Mouse (Mus musculus): ENCODE data around the gene Hpse2. TPM values are rescaled to one million over a fixed set of nuclear protein-coding genes. Genes with fewer than 3 reads are reported as not detected.

Hpse2 gene
- not detected in 2 replicates for polyA plus RNA-seq (2011; ENCODE audit: insufficient read depth, insufficient read length, low read depth, missing spikeins)

GRCm38 (mm10) chr19:43388017-43388904 is at the start of gene Hpse2:
Hpse2 (minus strand) TSS chr19:43388355.
- Histone ChIP-seq H3K27ac (ENCODE audit: insufficient read depth, low read length) (no peak within 1 kb of the TSS), H3K4me3 (ENCODE audit: low read depth, low read length) (no peak within 1 kb of the TSS), H3K4me1 (ENCODE audit: control insufficient read depth, insufficient read depth, low read length) (no peaks in the 10 kb centered on the region), H3K9me3 (replicated peaks; ENCODE audit: control insufficient read depth, insufficient read depth, low read length, poor library complexity, severe bottlenecking) (no peaks in the 10 kb centered on the region), H3K27me3 (ENCODE audit: control insufficient read depth, insufficient read depth, low read length, poor library complexity, severe bottlenecking) (peaks cover 28% of the 10 kb centered on the region), H3K36me3 (ENCODE audit: control insufficient read depth, insufficient read depth, low read length, poor library complexity, severe bottlenecking) (no peaks in the 10 kb centered on the region), H3K9ac (ENCODE audit: low read depth, poor library complexity, severe bottlenecking) (no peak within 1 kb of the TSS)
- TF ChIP-seq CTCF (IDR thresholded peaks at IDR 0.05; ENCODE audit: low read depth, low read length): no peak
- TF ChIP-seq POLR2A (IDR thresholded peaks at IDR 0.05; ENCODE audit: insufficient read depth, low read length): no peak
- no peak for TF ChIP-seq EP300 (IDR thresholded peaks at IDR 0.05; ENCODE audit: insufficient read depth, low read depth, low read length)

DNA sequence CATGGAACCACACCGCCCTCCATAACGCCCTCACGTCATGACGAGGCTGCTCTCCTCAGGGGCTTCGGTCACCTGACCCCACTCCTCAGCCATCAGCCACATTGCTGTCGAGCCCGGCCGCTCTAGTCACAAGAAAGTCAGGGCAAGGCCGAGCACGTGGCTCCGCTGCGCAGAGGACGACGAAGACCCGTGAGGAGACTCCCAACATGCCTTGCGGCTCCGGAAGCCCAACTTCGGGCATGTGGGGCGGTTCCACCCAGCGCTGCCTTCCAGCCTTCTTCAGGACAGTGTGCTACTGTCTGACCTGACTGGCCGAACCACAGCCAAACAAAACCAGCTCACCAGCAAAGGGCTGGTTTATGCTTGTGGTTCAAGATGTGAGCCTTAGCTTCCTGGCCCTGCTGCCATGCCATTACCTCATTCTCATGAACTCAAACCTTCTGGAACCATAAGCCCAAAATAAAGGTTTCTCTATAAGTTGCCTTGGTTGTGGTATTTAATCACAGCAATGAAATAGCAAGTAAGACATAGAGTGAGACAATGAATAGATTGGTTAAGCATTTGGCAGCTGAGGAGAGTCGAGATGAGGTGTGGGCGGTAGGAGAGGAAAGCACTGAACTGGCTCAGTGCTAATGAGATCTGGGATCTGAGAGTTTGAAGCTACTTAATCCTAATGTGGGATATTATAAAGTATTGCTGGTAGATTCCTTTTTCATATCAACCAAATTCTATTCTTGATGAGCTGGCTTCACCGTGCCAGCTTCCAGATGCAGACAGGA is 39.5 kb upstream of the Hpse2 start:
- no peak overlapping the region for H3K9ac ChIP-seq (ENCODE audit: low read depth, poor library complexity, severe bottlenecking)
- H3K27ac ChIP-seq (ENCODE audit: insufficient read depth, low read length): no peak overlapping the region
- peak overlapping the region; percentile 48 for H3K4me3 ChIP-seq (ENCODE audit: low read depth, low read length)
- TF ChIP-seq POLR2A (IDR thresholded peaks at IDR 0.05; ENCODE audit: insufficient read depth, low read length): no peak
- no peak for TF ChIP-seq CTCF (IDR thresholded peaks at IDR 0.05; ENCODE audit: low read depth, low read length)
- no peak for TF ChIP-seq EP300 (IDR thresholded peaks at IDR 0.05; ENCODE audit: insufficient read depth, low read depth, low read length)
- no peaks in the 10 kb centered on the region for H3K36me3 ChIP-seq (ENCODE audit: control insufficient read depth, insufficient read depth, low read length, poor library complexity, severe bottlenecking)
- H3K4me1 ChIP-seq (ENCODE audit: control insufficient read depth, insufficient read depth, low read length): no peaks in the 10 kb centered on the region
- H3K27me3 ChIP-seq (ENCODE audit: control insufficient read depth, insufficient read depth, low read length, poor library complexity, severe bottlenecking): peaks cover 8% of the 10 kb centered on the region
- H3K9me3 ChIP-seq (replicated peaks; ENCODE audit: control insufficient read depth, insufficient read depth, low read length, poor library complexity, severe bottlenecking): no peaks in the 10 kb centered on the region

DNA sequence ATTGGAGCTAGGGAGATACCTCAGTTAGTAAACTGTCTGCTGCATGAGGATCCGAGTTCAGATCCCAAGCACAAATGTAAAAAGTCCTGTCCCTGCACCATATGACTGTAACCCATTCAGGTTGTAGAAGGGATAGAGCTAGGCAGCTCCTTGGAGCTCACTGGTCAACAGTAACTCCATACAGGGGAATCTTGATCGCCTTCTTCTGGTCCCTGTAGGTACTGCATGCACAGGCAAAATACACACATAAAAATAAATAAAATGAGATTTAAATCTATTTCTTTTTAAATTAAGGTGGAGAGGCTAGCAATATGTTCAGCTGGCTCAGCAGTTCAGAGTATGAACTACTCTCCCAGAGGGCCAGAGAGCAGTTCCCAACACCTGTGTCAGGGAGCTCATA is 35.9 kb upstream of the Hpse2 start:
- H3K4me1 ChIP-seq (ENCODE audit: control insufficient read depth, insufficient read depth, low read length): no peaks in the 10 kb centered on the region
- no peak overlapping the region for H3K4me3 ChIP-seq (ENCODE audit: low read depth, low read length)
- peaks cover 8% of the 10 kb centered on the region for H3K27me3 ChIP-seq (ENCODE audit: control insufficient read depth, insufficient read depth, low read length, poor library complexity, severe bottlenecking)
- H3K9ac ChIP-seq (ENCODE audit: low read depth, poor library complexity, severe bottlenecking): no peak overlapping the region
- no peak for TF ChIP-seq CTCF (IDR thresholded peaks at IDR 0.05; ENCODE audit: low read depth, low read length)
- TF ChIP-seq POLR2A (IDR thresholded peaks at IDR 0.05; ENCODE audit: insufficient read depth, low read length): no peak
- no peak for TF ChIP-seq EP300 (IDR thresholded peaks at IDR 0.05; ENCODE audit: insufficient read depth, low read depth, low read length)
- no peaks in the 10 kb centered on the region for H3K36me3 ChIP-seq (ENCODE audit: control insufficient read depth, insufficient read depth, low read length, poor library complexity, severe bottlenecking)
- H3K9me3 ChIP-seq (replicated peaks; ENCODE audit: control insufficient read depth, insufficient read depth, low read length, poor library complexity, severe bottlenecking): no peaks in the 10 kb centered on the region
- H3K27ac ChIP-seq (ENCODE audit: insufficient read depth, low read length): no peak overlapping the region

DNA sequence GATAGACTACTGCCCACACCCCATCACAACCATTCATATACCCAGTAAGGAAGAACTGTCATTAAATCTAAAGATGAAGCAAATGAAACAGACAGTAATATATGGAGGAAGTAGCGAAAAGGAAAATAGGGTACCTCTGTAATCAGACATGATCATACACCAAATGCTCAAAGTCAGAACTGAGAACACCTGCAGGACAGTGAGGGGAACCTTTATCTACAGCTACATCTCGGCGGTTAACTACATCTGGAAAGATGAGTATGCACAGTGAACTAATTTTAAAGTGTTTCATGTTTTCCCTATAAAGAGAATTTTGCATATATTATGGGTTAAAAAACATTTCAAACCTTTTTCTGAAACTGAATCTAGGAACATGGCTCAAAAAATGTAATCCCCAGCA is 32.4 kb upstream of the Hpse2 start:
- H3K4me1 ChIP-seq (ENCODE audit: control insufficient read depth, insufficient read depth, low read length): no peaks in the 10 kb centered on the region
- no peaks in the 10 kb centered on the region for H3K27me3 ChIP-seq (ENCODE audit: control insufficient read depth, insufficient read depth, low read length, poor library complexity, severe bottlenecking)
- no peaks in the 10 kb centered on the region for H3K9me3 ChIP-seq (replicated peaks; ENCODE audit: control insufficient read depth, insufficient read depth, low read length, poor library complexity, severe bottlenecking)
- H3K27ac ChIP-seq (ENCODE audit: insufficient read depth, low read length): no peak overlapping the region
- H3K4me3 ChIP-seq (ENCODE audit: low read depth, low read length): no peak overlapping the region
- no peak for TF ChIP-seq CTCF (IDR thresholded peaks at IDR 0.05; ENCODE audit: low read depth, low read length)
- no peak for TF ChIP-seq POLR2A (IDR thresholded peaks at IDR 0.05; ENCODE audit: insufficient read depth, low read length)
- TF ChIP-seq EP300 (IDR thresholded peaks at IDR 0.05; ENCODE audit: insufficient read depth, low read depth, low read length): no peak
- H3K36me3 ChIP-seq (ENCODE audit: control insufficient read depth, insufficient read depth, low read length, poor library complexity, severe bottlenecking): no peaks in the 10 kb centered on the region
- no peak overlapping the region for H3K9ac ChIP-seq (ENCODE audit: low read depth, poor library complexity, severe bottlenecking)

DNA sequence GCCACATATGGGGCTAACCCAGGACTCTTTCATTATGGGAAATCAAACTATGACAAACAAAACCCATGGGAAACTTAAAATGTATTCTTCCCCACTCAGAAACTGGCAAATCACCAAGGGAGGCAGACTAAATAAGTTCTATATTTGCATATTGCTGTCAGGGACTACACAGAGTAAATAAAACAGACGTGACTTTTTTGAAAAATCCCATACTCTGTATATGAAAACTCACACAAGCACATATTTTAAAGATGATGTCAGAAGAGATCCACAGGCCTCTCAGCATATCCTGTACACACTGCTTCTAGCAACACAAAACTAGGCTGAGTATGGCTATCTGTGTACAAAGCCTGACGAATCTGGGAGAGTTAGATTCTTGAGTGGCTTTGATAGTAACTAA is 27.4 kb upstream of the Hpse2 start:
- no peak overlapping the region for H3K4me3 ChIP-seq (ENCODE audit: low read depth, low read length)
- H3K36me3 ChIP-seq (ENCODE audit: control insufficient read depth, insufficient read depth, low read length, poor library complexity, severe bottlenecking): no peaks in the 10 kb centered on the region
- H3K27ac ChIP-seq (ENCODE audit: insufficient read depth, low read length): no peak overlapping the region
- H3K9me3 ChIP-seq (replicated peaks; ENCODE audit: control insufficient read depth, insufficient read depth, low read length, poor library complexity, severe bottlenecking): no peaks in the 10 kb centered on the region
- H3K4me1 ChIP-seq (ENCODE audit: control insufficient read depth, insufficient read depth, low read length): no peaks in the 10 kb centered on the region
- no peak for TF ChIP-seq POLR2A (IDR thresholded peaks at IDR 0.05; ENCODE audit: insufficient read depth, low read length)
- no peak for TF ChIP-seq CTCF (IDR thresholded peaks at IDR 0.05; ENCODE audit: low read depth, low read length)
- TF ChIP-seq EP300 (IDR thresholded peaks at IDR 0.05; ENCODE audit: insufficient read depth, low read depth, low read length): no peak
- H3K27me3 ChIP-seq (ENCODE audit: control insufficient read depth, insufficient read depth, low read length, poor library complexity, severe bottlenecking): no peaks in the 10 kb centered on the region
- no peak overlapping the region for H3K9ac ChIP-seq (ENCODE audit: low read depth, poor library complexity, severe bottlenecking)
